Mouse (Mus musculus) G1E (cell line): ENCODE measurements at regions not wholly inside any gene's neighbourhood (a gene's known extent, or its start where the extent isn't known, plus 50 kb on each side); places are given as distances from the start of the nearest gene placed in this dataset.

Experiments
- CTCF ChIP-seq: IDR thresholded peaks from 2 replicates; pipeline ENCODE4 v1.5.1; 2012; ENCODE audit warnings: low read depth, low read length, inconsistent platforms, mixed read lengths
- TAL1 ChIP-seq: conservative IDR thresholded peaks from 2 replicates; pipeline ENCODE4 v1.6.1; 2012; ENCODE audit warnings: low read depth, low read length, inconsistent platforms, mixed read lengths

DNA sequence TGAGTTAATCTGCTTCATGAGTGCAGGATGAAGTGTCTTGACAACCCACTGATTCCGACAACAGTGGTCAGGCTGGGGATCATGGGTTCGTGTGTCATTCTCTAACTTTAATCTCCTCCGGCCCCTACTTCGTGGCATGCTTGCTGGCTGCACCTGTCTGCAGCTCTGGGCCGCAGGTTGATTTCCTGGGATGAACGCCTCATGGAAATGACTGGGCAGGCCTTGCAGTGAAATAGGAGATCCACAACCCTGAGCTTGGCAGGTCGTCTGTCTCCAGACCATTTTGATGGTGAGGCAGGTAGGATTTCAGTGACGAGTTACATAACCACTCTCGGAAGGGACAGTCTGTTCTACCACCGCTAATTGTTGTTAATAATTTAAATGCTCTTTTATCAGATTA lies 140.2 kb downstream of the Slc38a4 start:
- TF ChIP-seq TAL1, result no peak
- no peak for TF ChIP-seq CTCF
